Mouse (Mus musculus) common myeloid progenitor, adult 5-6 weeks (primary cell): ENCODE measurements around the gene Pik3r3. TPM values are rescaled to one million over a fixed set of nuclear protein-coding genes. Genes with fewer than 3 reads are reported as not detected.

Experiments
- total RNA-seq: library from RNA; stranded (forward); fragments of 200-1000, 187-1606 nt; gene quantifications from 2 replicates; pipeline ENCODE4 v1.2.3, GENCODE M21; 2017

Gene Pik3r3
- total RNA-seq, 1 experiment from 2014 or later, result 0.14 TPM

Other genes with a start within 250 kb of the Pik3r3 start
- 2.2 and 3.4 TPM in 2 replicates for gene Faah, start 203.7 kb upstream of the Pik3r3 start, total RNA-seq
- 8.7 and 16.4 TPM in 2 replicates for gene Nsun4, start 167.7 kb upstream of the Pik3r3 start, total RNA-seq
- 353 and 354 TPM in 2 replicates for gene Uqcrh, start 146.5 kb upstream of the Pik3r3 start, total RNA-seq
- 14.4 and 22.4 TPM in 2 replicates for gene Lrrc41, start 146.3 kb upstream of the Pik3r3 start, total RNA-seq
- gene Rad54l, start 97.9 kb upstream of the Pik3r3 start, total RNA-seq, result 24.1 and 28.7 TPM in 2 replicates
- gene Pomgnt1, start 97.8 kb upstream of the Pik3r3 start, total RNA-seq, result 14.2 and 15.9 TPM in 2 replicates
- gene Lurap1, start 70.3 kb upstream of the Pik3r3 start, total RNA-seq, result 0.09 and 0.15 TPM in 2 replicates
- not detected in 2 replicates for gene Tspan1, start 54.0 kb upstream of the Pik3r3 start, total RNA-seq
- not detected in 2 replicates for gene 1700042G07Rik, start 48.2 kb upstream of the Pik3r3 start, total RNA-seq
- 0.41 and 0.63 TPM in 2 replicates for gene Gm49337, start 48.2 kb upstream of the Pik3r3 start, total RNA-seq
- gene Mast2, start 242.6 kb downstream of the Pik3r3 start, total RNA-seq, result 9.2 and 17.7 TPM in 2 replicates